Mouse (Mus musculus) midbrain, postnatal 0 days (tissue): ENCODE results near the gene St8sia1. TPM values are rescaled to one million over a fixed set of nuclear protein-coding genes. Genes with fewer than 3 reads are reported as not detected.
A peak's percentile ranks its signal among the peaks of the same experiment; 100 is the strongest.

Source experiments
- ATAC-seq: fragments of 200-750 bp; cut with Nextera tagmentation; 2 replicates; pipeline ENCODE4 v1.8.0; 2017; ENCODE audit warnings: moderate number of reproducible peaks, mild to moderate bottlenecking, moderate TSS enrichment, moderate library complexity; ENCODE audit not compliant: low FRiP score
- DNase-seq: peaks from one replicate; pipeline ENCODE4 v3.0.0-alpha.2; 2015; ENCODE audit warnings: low spot score
- H3K27ac ChIP-seq: fragments of 300-500 bp; sonication (generic); 2 replicates; pipeline ENCODE4 v1.5.1; 2014; ENCODE audit warnings: low read depth, mild to moderate bottlenecking, low read length, mixed read lengths
- H3K27me3 ChIP-seq: fragments of 300-500 bp; sonication (generic); 2 replicates; pipeline ENCODE4 v1.6.1; 2014; ENCODE audit warnings: low read length, control low read depth, mixed read lengths; ENCODE audit not compliant: insufficient read depth
- H3K36me3 ChIP-seq: fragments of 300-500 bp; sonication (generic); 2 replicates; pipeline ENCODE4 v1.6.1; 2014; ENCODE audit warnings: low read length, control low read depth, mixed read lengths; ENCODE audit not compliant: insufficient read depth
- H3K4me1 ChIP-seq: fragments of 300-500 bp; sonication (generic); 2 replicates; pipeline ENCODE4 v1.6.1; 2014; ENCODE audit warnings: mild to moderate bottlenecking, control low read depth, antibody characterized with exemption, low read length, mixed read lengths; ENCODE audit not compliant: insufficient read depth
- H3K4me2 ChIP-seq: fragments of 300-500 bp; sonication (generic); 2 replicates; pipeline ENCODE4 v1.6.1; 2014; ENCODE audit warnings: low read depth, mild to moderate bottlenecking, low read length, mixed read lengths; ENCODE audit not compliant: poor library complexity, severe bottlenecking
- H3K4me3 ChIP-seq: fragments of 300-500 bp; sonication (generic); 2 replicates; pipeline ENCODE4 v1.5.1; 2014; ENCODE audit warnings: low read depth, mild to moderate bottlenecking, low read length, moderate library complexity
- H3K9ac ChIP-seq: fragments of 300-500 bp; sonication (generic); replicated peaks from 2 replicates; pipeline ENCODE4 v1.6.1; 2014; ENCODE audit warnings: mild to moderate bottlenecking, low read length, moderate library complexity, mixed read lengths; ENCODE audit not compliant: poor library complexity, severe bottlenecking
- H3K9me3 ChIP-seq: fragments of 300-500 bp; sonication (generic); 2 replicates; pipeline ENCODE4 v1.6.1; 2016; ENCODE audit warnings: low read length, control low read depth
- CTCF ChIP-seq: IDR thresholded peaks from 2 replicates; pipeline ENCODE4 v1.5.1; 2016; ENCODE audit warnings: antibody characterized with exemption, mild to moderate bottlenecking
- WGBS: fragments of 180-500 bp; shearing (Covaris S2); extraction: QIAGEN DNeasy Blood & Tissue Kit; methylation state at CpG from one replicate; pipeline ENCODE4 v1.1.7; 2014; 5-methylcytosine and 5-hydroxymethylcytosine counted together
- polyA plus RNA-seq: library from polyadenylated mRNA; unstranded; fragments of >200 nt; fragmentation: Nextera tagmentation; extraction: Ambion mirVana; gene quantifications from 2 replicates; pipeline ENCODE4 v1.2.1, GENCODE M21; 2015
- total RNA-seq: library from RNA; depleted of rRNA; stranded (reverse); fragments of >200 nt; gene quantifications from 2 replicates; pipeline ENCODE4 v1.2.3, GENCODE M21; 2014

Gene St8sia1
- total and polyA plus RNA-seq, 2 experiments from 2014 or later: 4.5 to 17.7 TPM

- Histone ChIP-seq H3K4me1 (no peaks in the 10 kb centered on the region; the same call in 1 of the 2 replicates), H3K27ac (no peak overlapping the region), H3K36me3 (no peaks in the 10 kb centered on the region), H3K27me3 (no peaks in the 10 kb centered on the region), H3K9ac (no peak overlapping the region), H3K9me3 (no peaks in the 10 kb centered on the region), H3K4me2 (no peak overlapping the region), H3K4me3 (no peak overlapping the region)
- 47% methylated on average over 18 of the region's 18 CpGs for WGBS
- no peak for TF ChIP-seq CTCF
- ATAC-seq (no peak; the same call in 1 of the 2 replicates), DNase-seq (peak; percentile 80)
These were observed 175.9 kb downstream of the St8sia1 start for GRCm38 (mm10) chr6:142788042-142788987.

- H3K9me3 ChIP-seq: no peaks in the 10 kb centered on the region
- 79% methylated on average over 21 of the region's 21 CpGs for WGBS
- no peaks in the 10 kb centered on the region for H3K4me1 ChIP-seq
- H3K36me3 ChIP-seq: no peaks in the 10 kb centered on the region
- no peak overlapping the region for H3K27ac ChIP-seq
- H3K27me3 ChIP-seq: no peaks in the 10 kb centered on the region
- peak overlapping the region; percentile 9; the same call in 1 of the 2 replicates for H3K4me3 ChIP-seq
- no peak overlapping the region for H3K4me2 ChIP-seq
- H3K9ac ChIP-seq: no peak overlapping the region
- ATAC-seq (no peak), DNase-seq (no peak)
- TF ChIP-seq CTCF: no peak
These were observed 178.1 kb downstream of the St8sia1 start for GRCm38 (mm10) chr6:142786106-142786505.

GRCm38 (mm10) chr6:142785343-142785742 is 178.9 kb downstream of the St8sia1 start:
- peak; percentile 46 for DNase-seq
- Histone ChIP-seq H3K9ac (no peak overlapping the region), H3K27me3 (no peaks in the 10 kb centered on the region), H3K27ac (no peak overlapping the region), H3K4me1 (no peaks in the 10 kb centered on the region), H3K4me2 (no peak overlapping the region), H3K36me3 (no peaks in the 10 kb centered on the region), H3K4me3 (no peak overlapping the region), H3K9me3 (no peaks in the 10 kb centered on the region)
- TF ChIP-seq CTCF: peak; percentile 72
- no peak for ATAC-seq
- whole genome bisulfite sequencing: 28% methylated on average over 4 of the region's 4 CpGs

GRCm38 (mm10) chr6:142781286-142781685 is 183.0 kb downstream of the St8sia1 start:
- WGBS: 39% methylated on average over 7 of the region's 7 CpGs
- TF ChIP-seq CTCF: no peak
- no peak for ATAC-seq

GRCm38 (mm10) chr6:142780574-142781033 is 183.6 kb downstream of the St8sia1 start:
- Histone ChIP-seq H3K4me3 (no peak overlapping the region), H3K27ac (no peak overlapping the region), H3K9ac (no peak overlapping the region), H3K27me3 (no peaks in the 10 kb centered on the region), H3K9me3 (no peaks in the 10 kb centered on the region), H3K36me3 (peaks cover 2% of the 10 kb centered on the region; the same call in 1 of the 2 replicates), H3K4me1 (no peaks in the 10 kb centered on the region), H3K4me2 (no peak overlapping the region)
- TF ChIP-seq CTCF: no peak
- DNase-seq (no peak), ATAC-seq (no peak)
- 49% methylated on average over 4 of the region's 4 CpGs for WGBS

More at GRCm38 (mm10) chr6:142781286-142781685, 183.0 kb downstream of the St8sia1 start:
- Histone ChIP-seq H3K9ac (no peak overlapping the region), H3K36me3 (no peaks in the 10 kb centered on the region), H3K27ac (no peak overlapping the region), H3K27me3 (no peaks in the 10 kb centered on the region), H3K9me3 (no peaks in the 10 kb centered on the region), H3K4me1 (no peaks in the 10 kb centered on the region), H3K4me3 (no peak overlapping the region), H3K4me2 (no peak overlapping the region)
- DNase-seq: no peak
